Mouse (Mus musculus) hindbrain, embryonic 12.5 days (tissue): ENCODE data around the gene Cym. TPM values are rescaled to one million over a fixed set of nuclear protein-coding genes. Genes with fewer than 3 reads are reported as not detected.

ENCODE experiments used
- ATAC-seq: fragments of 200-750 bp; cut with Nextera tagmentation; 2 replicates; pipeline ENCODE4 v1.8.0; 2017; ENCODE audit warnings: moderate TSS enrichment; ENCODE audit not compliant: low FRiP score
- H3K27ac ChIP-seq: fragments of 300-500 bp; sonication (generic); 2 replicates; pipeline ENCODE4 v1.5.1; 2016; ENCODE audit warnings: mild to moderate bottlenecking
- H3K27me3 ChIP-seq: fragments of 300-500 bp; sonication (generic); 2 replicates; pipeline ENCODE4 v1.6.1; 2016; ENCODE audit warnings: mild to moderate bottlenecking
- H3K36me3 ChIP-seq: fragments of 300-500 bp; sonication (generic); 2 replicates; pipeline ENCODE4 v1.6.1; 2016; ENCODE audit warnings: mild to moderate bottlenecking
- H3K4me1 ChIP-seq: fragments of 300-500 bp; sonication (generic); 2 replicates; pipeline ENCODE4 v1.6.1; 2016
- H3K4me2 ChIP-seq: fragments of 300-500 bp; sonication (generic); replicated peaks from 2 replicates; pipeline ENCODE4 v1.6.1; 2016; ENCODE audit warnings: mild to moderate bottlenecking
- H3K4me3 ChIP-seq: fragments of 300-500 bp; sonication (generic); 2 replicates; pipeline ENCODE4 v1.5.1; 2016; ENCODE audit warnings: mild to moderate bottlenecking
- H3K9ac ChIP-seq: fragments of 300-500 bp; sonication (generic); 2 replicates; pipeline ENCODE4 v1.6.1; 2016; ENCODE audit warnings: mild to moderate bottlenecking, moderate library complexity
- H3K9me3 ChIP-seq: fragments of 300-500 bp; sonication (generic); replicated peaks from 2 replicates; pipeline ENCODE4 v1.6.1; 2016; ENCODE audit warnings: mild to moderate bottlenecking
- WGBS: fragments of 180-500 bp; shearing (Covaris S2); methylation state at CpG from one replicate; pipeline ENCODE4 v1.1.7; 2016; 5-methylcytosine and 5-hydroxymethylcytosine counted together
- polyA plus RNA-seq: library from polyadenylated mRNA; unstranded; fragments of >200 nt; fragmentation: Nextera tagmentation; extraction: Ambion mirVana; gene quantifications from 2 replicates; pipeline ENCODE4 v1.2.1, GENCODE M21; 2016

Cym gene
- polyA plus RNA-seq, 1 experiment from 2014 or later, result not detected

DNA sequence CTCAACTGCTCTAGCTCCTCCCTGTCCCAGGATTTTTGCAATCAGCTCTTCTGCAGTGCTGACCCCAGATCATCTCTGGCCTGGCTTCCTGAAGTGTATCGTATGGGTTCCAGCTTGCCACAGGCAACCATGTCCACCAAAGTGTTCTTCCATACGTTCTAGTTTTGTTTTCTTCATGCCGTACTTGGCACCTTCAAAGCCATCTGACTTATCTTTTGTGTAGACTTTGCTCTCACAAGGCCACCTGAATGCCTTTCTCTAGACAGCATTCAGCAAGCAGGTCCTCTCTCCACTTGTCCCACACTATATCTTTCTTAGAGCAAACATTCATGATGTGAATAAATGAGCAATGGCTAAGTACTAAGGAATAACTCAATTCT lies 4.4 kb downstream of the Cym start:
- Histone ChIP-seq H3K4me2 (no peak overlapping the region), H3K27me3 (no peaks in the 10 kb centered on the region), H3K9ac (no peak overlapping the region), H3K27ac (no peak overlapping the region), H3K9me3 (no peaks in the 10 kb centered on the region), H3K4me1 (no peaks in the 10 kb centered on the region), H3K4me3 (no peak overlapping the region), H3K36me3 (no peaks in the 10 kb centered on the region)
- WGBS, result 85% methylated on average over 3 of the region's 3 CpGs
- ATAC-seq, result no peak

DNA sequence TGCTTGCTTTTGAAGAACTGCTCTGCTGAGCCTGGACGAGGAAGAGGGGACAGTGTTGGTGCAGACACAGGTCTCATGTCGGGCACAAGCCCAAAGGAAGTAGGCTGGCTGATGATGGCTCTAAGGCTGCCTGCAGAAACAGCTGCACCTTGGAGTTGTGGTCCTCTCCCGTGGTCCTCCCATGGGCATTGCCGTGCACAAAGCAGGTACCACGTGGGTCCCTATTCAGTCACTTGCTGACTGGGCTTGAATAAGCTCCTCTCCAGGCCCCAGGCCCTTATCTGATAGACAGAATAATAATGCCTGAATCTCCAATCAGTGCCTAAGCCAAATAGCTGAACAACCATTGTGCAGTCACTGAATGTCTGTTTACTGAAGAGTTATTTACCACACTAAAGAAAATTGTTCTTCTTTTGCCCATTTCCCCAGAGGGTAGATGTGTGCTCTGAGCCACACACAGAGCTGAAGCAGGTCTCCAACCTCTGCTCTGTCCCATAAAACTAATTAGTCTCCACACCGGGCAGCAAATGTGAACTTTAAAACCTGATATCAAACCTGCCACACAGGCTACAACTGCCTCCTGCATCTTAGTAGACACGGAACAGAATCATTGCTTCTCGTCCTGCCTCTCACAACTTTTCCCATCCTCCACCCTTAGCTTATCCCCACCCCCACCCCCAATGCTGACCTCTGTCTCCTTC lies 5.0 kb downstream of the Cym start:
- WGBS, result 80% methylated on average over 8 of the region's 8 CpGs
- Histone ChIP-seq H3K9ac (no peak overlapping the region), H3K9me3 (no peaks in the 10 kb centered on the region), H3K4me1 (no peaks in the 10 kb centered on the region), H3K27me3 (no peaks in the 10 kb centered on the region), H3K4me3 (no peak overlapping the region), H3K4me2 (no peak overlapping the region), H3K36me3 (no peaks in the 10 kb centered on the region), H3K27ac (no peak overlapping the region)
- ATAC-seq, result 0 out of 2 replicates have a peak, but pooled peaks have one; percentile 26

GRCm38 (mm10) chr3:107214606-107215005 lies 6.9 kb downstream of the Cym start:
- no peak overlapping the region for H3K4me2 ChIP-seq
- WGBS, result 81% methylated on average over 5 of the region's 5 CpGs
- H3K4me1 ChIP-seq, result no peaks in the 10 kb centered on the region
- H3K36me3 ChIP-seq, result no peaks in the 10 kb centered on the region
- H3K27ac ChIP-seq, result no peak overlapping the region
- no peaks in the 10 kb centered on the region for H3K27me3 ChIP-seq
- no peak overlapping the region for H3K4me3 ChIP-seq
- H3K9ac ChIP-seq, result no peak overlapping the region
- no peak for ATAC-seq
- H3K9me3 ChIP-seq, result no peaks in the 10 kb centered on the region

GRCm38 (mm10) chr3:107207625-107208253 lies 13.8 kb downstream of the Cym start:
- Histone ChIP-seq H3K27me3 (no peaks in the 10 kb centered on the region), H3K9ac (no peak overlapping the region), H3K4me2 (no peak overlapping the region), H3K4me3 (no peak overlapping the region), H3K9me3 (no peaks in the 10 kb centered on the region), H3K4me1 (peaks cover 27% of the 10 kb centered on the region), H3K27ac (peak overlapping the region; percentile 62), H3K36me3 (no peaks in the 10 kb centered on the region)
- ATAC-seq, result peak; percentile 68
- 42% methylated on average over 7 of the region's 7 CpGs for WGBS

DNA sequence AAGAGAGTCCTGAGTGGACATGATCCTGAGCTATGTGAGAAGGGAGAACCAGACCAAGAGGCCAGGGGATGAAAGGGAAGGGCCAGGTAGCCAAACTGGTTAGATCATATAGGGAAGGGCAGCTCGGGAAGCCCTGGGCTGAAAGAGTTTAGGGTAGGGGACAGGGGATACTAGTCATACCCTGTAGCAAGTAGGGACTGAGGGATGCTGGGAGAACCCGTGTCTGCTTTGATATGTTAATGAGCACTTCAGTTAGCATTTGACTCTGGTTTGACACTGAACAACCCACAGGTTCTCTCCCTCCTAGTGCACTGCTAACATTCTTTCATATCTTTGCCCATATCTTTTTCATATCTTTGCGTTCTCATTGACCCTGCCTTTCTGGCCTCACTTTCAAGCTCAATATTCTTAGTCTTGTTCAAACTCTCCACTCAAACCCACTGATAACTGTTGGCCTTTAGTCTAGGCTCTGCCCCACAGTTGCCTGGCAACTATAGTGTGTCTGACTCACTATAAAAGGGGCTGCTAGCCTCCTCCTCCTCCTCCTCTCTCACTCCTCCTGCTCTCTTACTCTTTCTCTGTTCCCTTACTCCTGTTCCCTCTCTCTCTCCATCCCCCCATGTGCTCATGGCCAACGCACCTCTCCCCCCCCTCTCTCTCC lies 14.9 kb downstream of the Cym start:
- no peaks in the 10 kb centered on the region for H3K27me3 ChIP-seq
- H3K4me2 ChIP-seq, result no peak overlapping the region
- 0 out of 2 replicates have a peak, but pooled peaks have one; percentile 14 for ATAC-seq
- no peak overlapping the region for H3K4me3 ChIP-seq
- no peaks in the 10 kb centered on the region for H3K36me3 ChIP-seq
- WGBS, result 33% methylated on average over 4 of the region's 4 CpGs
- H3K4me1 ChIP-seq, result peaks cover 27% of the 10 kb centered on the region
- H3K9ac ChIP-seq, result no peak overlapping the region
- H3K9me3 ChIP-seq, result no peaks in the 10 kb centered on the region
- no peak overlapping the region for H3K27ac ChIP-seq

DNA sequence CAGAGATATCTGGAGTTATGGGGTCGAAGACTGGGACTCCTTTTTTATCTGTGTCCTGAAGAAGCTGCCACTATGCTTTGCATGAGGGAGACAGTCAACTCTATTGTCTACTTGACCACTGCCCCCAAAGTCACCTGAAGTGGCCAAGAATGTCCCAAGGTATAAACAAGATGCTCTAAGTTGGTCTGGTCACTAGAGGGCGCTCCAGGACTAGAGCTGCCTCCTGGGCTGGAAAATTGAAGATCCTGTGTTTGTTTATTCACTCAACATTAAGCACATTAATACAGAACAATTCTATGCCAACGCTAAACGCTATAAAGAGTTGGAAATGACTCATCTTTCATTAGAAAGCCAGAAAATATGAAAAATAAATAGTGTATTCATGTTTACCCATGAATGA lies 15.5 kb downstream of the Cym start:
- Histone ChIP-seq H3K36me3 (no peaks in the 10 kb centered on the region), H3K4me3 (no peak overlapping the region), H3K9me3 (no peaks in the 10 kb centered on the region), H3K4me1 (peaks cover 34% of the 10 kb centered on the region), H3K27me3 (no peaks in the 10 kb centered on the region), H3K4me2 (no peak overlapping the region), H3K27ac (no peak overlapping the region), H3K9ac (no peak overlapping the region)
- WGBS, result 19% methylated on average over 4 of the region's 4 CpGs
- no peak for ATAC-seq

GRCm38 (mm10) chr3:107205170-107205569 lies 16.4 kb downstream of the Cym start:
- no peak for ATAC-seq
- Histone ChIP-seq H3K4me2 (no peak overlapping the region), H3K27ac (no peak overlapping the region), H3K9ac (no peak overlapping the region), H3K27me3 (no peaks in the 10 kb centered on the region), H3K9me3 (no peaks in the 10 kb centered on the region), H3K36me3 (no peaks in the 10 kb centered on the region), H3K4me1 (peaks cover 34% of the 10 kb centered on the region), H3K4me3 (no peak overlapping the region)

DNA sequence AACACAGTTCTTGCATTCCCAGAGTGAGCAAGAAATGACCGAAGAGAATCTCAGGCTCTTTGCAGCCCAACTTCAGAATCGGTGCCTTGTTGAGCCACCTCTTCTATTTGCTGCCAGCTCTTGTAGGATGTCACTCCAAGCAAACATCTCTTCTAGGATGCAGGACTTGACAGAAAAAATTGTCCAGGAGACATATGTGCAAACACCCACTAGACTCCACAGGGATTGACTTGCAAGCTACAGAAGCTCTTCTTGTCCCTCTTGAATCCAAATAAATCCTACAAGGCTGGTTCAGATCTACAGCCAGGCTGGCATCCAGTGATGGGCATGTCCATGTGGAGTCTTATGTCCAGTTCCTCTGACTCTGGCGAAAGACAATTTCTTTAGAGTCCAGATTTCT lies 17.1 kb downstream of the Cym start:
- Histone ChIP-seq H3K4me2 (no peak overlapping the region), H3K4me1 (peaks cover 34% of the 10 kb centered on the region), H3K4me3 (no peak overlapping the region), H3K9me3 (no peaks in the 10 kb centered on the region), H3K36me3 (no peaks in the 10 kb centered on the region), H3K27me3 (no peaks in the 10 kb centered on the region), H3K9ac (no peak overlapping the region), H3K27ac (no peak overlapping the region)
- WGBS, result 90% methylated on average over 3 of the region's 3 CpGs
- ATAC-seq, result no peak

DNA sequence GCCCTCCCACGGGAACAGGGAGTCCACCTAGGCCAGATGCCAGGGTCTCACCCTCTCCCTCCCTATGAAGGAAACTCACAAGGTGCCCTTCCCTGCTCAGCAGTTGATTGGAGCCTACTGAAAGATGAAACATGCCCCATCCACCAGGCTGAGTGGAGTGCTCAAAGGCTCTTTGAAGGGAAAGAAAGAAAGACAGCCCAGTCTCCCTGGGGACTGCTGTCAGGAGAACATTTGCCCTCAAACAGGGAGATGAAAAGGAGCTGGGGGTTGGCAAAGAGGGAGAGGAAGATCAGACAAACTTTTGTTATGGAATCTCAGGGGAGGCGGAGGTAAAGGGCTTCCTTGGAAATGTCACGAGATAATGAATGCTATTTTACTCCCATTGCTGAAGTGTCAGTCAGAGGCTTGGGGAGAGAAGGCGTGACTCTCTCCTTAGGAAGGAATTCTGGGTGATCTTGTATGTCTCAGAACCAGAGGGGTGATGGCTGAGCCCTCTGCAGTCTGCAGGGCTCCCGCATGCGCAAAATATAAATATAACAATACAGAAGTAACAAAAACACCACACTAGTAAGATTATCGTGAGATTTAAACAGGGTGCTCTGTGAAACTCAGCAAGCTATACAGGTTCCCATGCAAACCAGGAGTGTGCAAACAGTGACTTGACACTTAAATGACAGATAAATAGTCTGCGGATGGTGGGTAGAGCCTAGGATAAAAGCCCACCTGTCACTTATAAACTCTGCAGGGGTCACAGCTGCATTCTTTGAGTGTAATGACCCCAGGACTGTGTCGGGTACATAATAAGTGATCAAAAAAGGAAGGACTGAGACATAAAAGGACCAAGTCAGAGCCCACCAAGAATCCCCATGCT lies 20.0 kb downstream of the Cym start:
- H3K4me2 ChIP-seq, result no peak overlapping the region
- H3K4me1 ChIP-seq, result peaks cover 11% of the 10 kb centered on the region
- no peaks in the 10 kb centered on the region for H3K27me3 ChIP-seq
- no peak for ATAC-seq
- 26% methylated on average over 9 of the region's 9 CpGs for WGBS
- H3K36me3 ChIP-seq, result no peaks in the 10 kb centered on the region
- no peak overlapping the region for H3K27ac ChIP-seq
- H3K9ac ChIP-seq, result no peak overlapping the region
- no peaks in the 10 kb centered on the region for H3K9me3 ChIP-seq
- H3K4me3 ChIP-seq, result no peak overlapping the region

GRCm38 (mm10) chr3:107188226-107188899 lies 33.2 kb downstream of the Cym start:
- Histone ChIP-seq H3K27me3 (0 out of 2 replicates have a peak, but pooled peaks cover 2% of the 10 kb centered on the region), H3K9ac (no peak overlapping the region), H3K27ac (no peak overlapping the region), H3K4me1 (peaks cover 4% of the 10 kb centered on the region; the same call in 1 of the 2 replicates), H3K36me3 (no peaks in the 10 kb centered on the region), H3K4me2 (no peak overlapping the region), H3K9me3 (no peaks in the 10 kb centered on the region), H3K4me3 (no peak overlapping the region)
- ATAC-seq, result peak; percentile 70
- 46% methylated on average over 6 of the region's 6 CpGs for whole genome bisulfite sequencing

DNA sequence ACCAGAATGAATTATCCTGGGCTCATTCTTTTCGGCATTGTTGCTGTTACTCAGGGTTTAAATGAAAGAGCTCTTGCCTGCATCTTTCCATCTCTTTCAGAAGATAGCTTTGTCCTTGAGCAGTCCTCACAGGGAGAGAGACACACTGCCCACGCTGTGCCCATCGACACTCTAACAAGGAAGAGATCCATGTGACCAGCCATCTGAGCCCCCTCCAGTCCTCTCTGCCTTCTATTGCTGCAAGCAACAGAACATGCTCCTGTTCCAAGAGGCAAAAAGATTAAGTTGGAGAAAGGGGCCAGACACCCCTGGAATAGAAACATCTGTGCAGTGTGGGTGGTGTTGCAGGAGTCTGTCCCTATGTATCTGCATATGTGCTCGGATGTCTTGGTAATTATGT lies 34.5 kb downstream of the Cym start:
- Histone ChIP-seq H3K27ac (no peak overlapping the region), H3K9ac (no peak overlapping the region), H3K4me3 (no peak overlapping the region), H3K27me3 (0 out of 2 replicates have a peak, but pooled peaks cover 2% of the 10 kb centered on the region), H3K4me1 (peaks cover 4% of the 10 kb centered on the region; the same call in 1 of the 2 replicates), H3K9me3 (no peaks in the 10 kb centered on the region), H3K4me2 (no peak overlapping the region), H3K36me3 (no peaks in the 10 kb centered on the region)
- ATAC-seq, result no peak
- 75% methylated on average over 4 of the region's 4 CpGs for WGBS
